8 mouse cellular contexts compared by ENCODE assay signal in the genomic region with DNA sequence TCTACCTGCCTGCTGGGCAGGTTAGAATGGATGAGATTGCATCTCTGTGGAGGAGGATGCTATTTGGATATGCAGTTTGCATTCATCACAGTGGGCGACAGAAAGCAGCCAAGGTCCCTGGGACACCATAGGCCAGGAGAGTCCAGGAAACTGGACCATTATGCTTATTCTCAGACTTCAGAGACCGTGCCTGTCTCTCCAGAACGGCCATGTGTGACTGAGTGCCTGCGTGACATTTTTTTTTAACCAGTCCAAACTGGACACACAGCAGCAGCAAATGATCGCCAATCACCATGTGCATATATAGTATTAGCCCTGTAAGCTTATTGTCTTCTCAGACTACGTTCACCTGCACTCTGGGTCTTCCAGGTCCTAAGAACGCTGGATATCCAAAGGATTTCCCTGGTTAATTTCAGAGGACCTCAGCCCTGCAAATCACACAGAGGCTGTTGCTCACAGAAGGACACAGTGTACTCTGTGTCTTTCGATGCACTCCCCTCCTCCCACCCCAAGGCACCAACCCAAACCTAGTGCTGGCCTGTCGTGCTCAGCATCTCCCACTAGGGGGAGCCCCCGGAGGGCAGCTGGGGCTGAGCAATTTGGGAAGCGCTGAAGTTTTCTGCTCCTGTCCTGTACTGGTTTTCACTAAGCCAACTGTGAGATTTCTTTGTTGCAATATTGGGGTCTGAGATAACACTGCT.
DNase-seq lines count a peak whose midpoint lies in the region; ATAC-seq and TF ChIP-seq lines count a peak whose summit lies in the region.

No protein-coding gene starts in this region.

- no peak; the same call in 1 of the 2 replicates for TF ChIP-seq CTCF in heart, adult 2 months (IDR thresholded peaks at IDR 0.05)

- H3K36me3 ChIP-seq in liver, embryonic 12.5 days: no peaks in the 10 kb centered on the region
- H3K36me3 ChIP-seq in embryonic facial prominence, embryonic 10.5 days (replicated peaks): no peaks in the 10 kb centered on the region
- H3K36me3 ChIP-seq in heart, adult 2 months (ENCODE audit: control insufficient read depth, insufficient read depth, low read length): peaks cover 4% of the 10 kb centered on the region; the same call in 1 of the 2 replicates
- H3K36me3 ChIP-seq in limb, embryonic 12.5 days: no peaks in the 10 kb centered on the region
- no peaks in the 10 kb centered on the region for H3K36me3 ChIP-seq in stomach, embryonic 15.5 days

- no peak overlapping the region for H3K9ac ChIP-seq in liver, embryonic 12.5 days
- H3K9ac ChIP-seq in heart, adult 2 months (ENCODE audit: low read depth, low read length): peak overlapping the region; percentile 63
- peak overlapping the region; percentile 0; the same call in 1 of the 2 replicates for H3K9ac ChIP-seq in limb, embryonic 12.5 days (replicated peaks)
- H3K9ac ChIP-seq in stomach, embryonic 15.5 days: no peak overlapping the region

- no peaks in the 10 kb centered on the region for H3K4me1 ChIP-seq in liver, embryonic 12.5 days
- peaks cover 31% of the 10 kb centered on the region for H3K4me1 ChIP-seq in embryonic facial prominence, embryonic 10.5 days
- peaks cover 8% of the 10 kb centered on the region for H3K4me1 ChIP-seq in heart, adult 2 months (ENCODE audit: control insufficient read depth, insufficient read depth, low read length)
- peaks cover 39% of the 10 kb centered on the region for H3K4me1 ChIP-seq in limb, embryonic 12.5 days (replicated peaks)
- H3K4me1 ChIP-seq in stomach, embryonic 15.5 days: 0 out of 2 replicates have a peak, but pooled peaks cover 11% of the 10 kb centered on the region

- 38% methylated on average over 11 of the region's 11 CpGs for WGBS in liver, embryonic 12.5 days (ENCODE audit: insufficient replicate concordance)
- WGBS in embryonic facial prominence, embryonic 10.5 days: 45% methylated on average over 11 of the region's 11 CpGs
- 38% methylated on average over 11 of the region's 11 CpGs for WGBS in heart, adult 2 months
- WGBS in limb, embryonic 12.5 days: 44% methylated on average over 11 of the region's 11 CpGs
- WGBS in stomach, embryonic 15.5 days: 39% methylated on average over 11 of the region's 11 CpGs

- no peaks in the 10 kb centered on the region for H3K27me3 ChIP-seq in liver, embryonic 12.5 days (replicated peaks)
- H3K27me3 ChIP-seq in embryonic facial prominence, embryonic 10.5 days (replicated peaks; ENCODE audit: low read depth, poor library complexity, severe bottlenecking): no peaks in the 10 kb centered on the region
- no peaks in the 10 kb centered on the region for H3K27me3 ChIP-seq in heart, adult 2 months (ENCODE audit: control insufficient read depth, insufficient read depth, low read length)
- no peaks in the 10 kb centered on the region for H3K27me3 ChIP-seq in limb, embryonic 12.5 days
- H3K27me3 ChIP-seq in stomach, embryonic 15.5 days (replicated peaks): no peaks in the 10 kb centered on the region

- no peak overlapping the region for H3K4me3 ChIP-seq in liver, embryonic 12.5 days
- H3K4me3 ChIP-seq in embryonic facial prominence, embryonic 10.5 days: peak overlapping the region; percentile 39
- peak overlapping the region; percentile 50 for H3K4me3 ChIP-seq in heart, adult 2 months
- peak overlapping the region; percentile 25 for H3K4me3 ChIP-seq in limb, embryonic 12.5 days (replicated peaks)
- peak overlapping the region; percentile 17; the same call in 1 of the 2 replicates for H3K4me3 ChIP-seq in stomach, embryonic 15.5 days (replicated peaks)

- H3K27ac ChIP-seq in liver, embryonic 12.5 days: no peak overlapping the region
- H3K27ac ChIP-seq in embryonic facial prominence, embryonic 10.5 days (replicated peaks): peak overlapping the region; percentile 86
- H3K27ac ChIP-seq in heart, adult 2 months: peak overlapping the region; percentile 88
- H3K27ac ChIP-seq in limb, embryonic 12.5 days: peak overlapping the region; percentile 69
- peak overlapping the region; percentile 21; the same call in 1 of the 2 replicates for H3K27ac ChIP-seq in stomach, embryonic 15.5 days

- no peak overlapping the region for H3K4me2 ChIP-seq in liver, embryonic 12.5 days
- peak overlapping the region; percentile 52 for H3K4me2 ChIP-seq in limb, embryonic 12.5 days
- peak overlapping the region; percentile 42 for H3K4me2 ChIP-seq in stomach, embryonic 15.5 days

- peak; percentile 83 for TF ChIP-seq EP300 in heart, adult 2 months (IDR thresholded peaks at IDR 0.05; ENCODE audit: insufficient read depth, low read depth, low read length)

- no peaks in the 10 kb centered on the region for H3K79me2 ChIP-seq in heart, adult 2 months (replicated peaks; ENCODE audit: control insufficient read depth, insufficient read depth, low read length)

- DNase-seq in liver: peak; percentile 66
- peak; percentile 92 for DNase-seq in embryonic facial prominence, embryonic 10.5 days (ENCODE audit: low spot score)
- DNase-seq in heart, adult 2 months: peak; percentile 89 to 94
- peak; percentile 41 to 78 for DNase-seq in kidney, adult 8-10 months
- DNase-seq in naive thymus-derived CD4-positive, alpha-beta T cell, adult 2 months (ENCODE audit: low read depth): peak; percentile 36

- no peak for ATAC-seq in liver, embryonic 12.5 days
- peak; percentile 81 for ATAC-seq in limb, embryonic 12.5 days (ENCODE audit: insufficient number of reproducible peaks, insufficient read depth, low FRiP score, low TSS enrichment, low read depth)
- peak; percentile 74; the same call in 1 of the 2 replicates for ATAC-seq in stomach, embryonic 15.5 days (ENCODE audit: insufficient read depth, low FRiP score, low read depth)

- intact Hi-C loops in heart, adult 2 months (cut with DNase I): loop anchor here (1.0 to 2.0 kb wide), 2 partner anchors 104 to 477 kb away; no protein-coding TSS in a partner anchor

- no peak for TF ChIP-seq POLR2A in heart, adult 2 months (IDR thresholded peaks at IDR 0.05; ENCODE audit: insufficient read depth, low read depth, low read length)

- H3K9me3 ChIP-seq in liver, embryonic 12.5 days (replicated peaks): no peaks in the 10 kb centered on the region
- no peaks in the 10 kb centered on the region for H3K9me3 ChIP-seq in embryonic facial prominence, embryonic 10.5 days
- no peaks in the 10 kb centered on the region for H3K9me3 ChIP-seq in limb, embryonic 12.5 days
- H3K9me3 ChIP-seq in stomach, embryonic 15.5 days: no peaks in the 10 kb centered on the region

Comparison
In these comparisons a context has a peak if more than half of its experiments do, and no peak if none do; other contexts are left out.
1. DNase-seq: peak in every context shown above with its lines; median percentile 92 in embryonic facial prominence, embryonic 10.5 days; 92 in heart, adult 2 months; 66 in liver; 60 in kidney, adult 8-10 months; 36 in naive thymus-derived CD4-positive, alpha-beta T cell, adult 2 months.
2. H3K9ac ChIP-seq: peak in heart, adult 2 months (single experiment) and limb, embryonic 12.5 days (single experiment); none in liver, embryonic 12.5 days (single experiment) and stomach, embryonic 15.5 days (single experiment).